Mouse (Mus musculus): ENCODE measurements around the gene Col17a1. TPM values are rescaled to one million over a fixed set of nuclear protein-coding genes. Genes with fewer than 3 reads are reported as not detected.
A peak's percentile ranks its signal among the peaks of the same experiment; 100 is the strongest.

Col17a1 gene
- under 1 TPM; 0.23 to 0.40 TPM for total RNA-seq (2021)
- long read RNA-seq, experiment 1: 0 reads
- long read RNA-seq, experiment 2: 0 reads

DNA sequence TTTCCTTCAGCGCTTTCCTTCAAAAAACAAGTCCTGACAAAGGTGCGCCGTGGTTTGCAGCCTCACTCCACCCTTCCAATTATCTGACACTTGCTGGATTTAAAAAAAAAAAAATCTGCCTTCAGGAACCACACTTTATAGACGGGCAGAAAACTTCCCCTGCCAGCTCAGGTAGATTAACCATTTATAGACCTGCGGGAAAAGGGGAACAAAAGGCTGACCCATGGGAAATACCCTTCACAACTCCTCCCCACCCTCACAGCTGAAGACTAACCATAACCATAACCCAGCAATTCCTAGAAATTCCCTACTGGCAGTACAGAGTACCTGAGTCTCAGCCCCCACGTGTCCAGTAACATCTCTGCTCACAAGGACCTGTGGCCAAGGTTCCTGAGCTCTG is at the start of gene Col17a1:
Col17a1 (minus strand) TSS at position 101 of the 400 bp plus-strand sequence.
- DNase-seq (ENCODE audit: low spot score in 2 of 2): no peak
- intact Hi-C loops (cut with DNase I): no loop called here

DNA sequence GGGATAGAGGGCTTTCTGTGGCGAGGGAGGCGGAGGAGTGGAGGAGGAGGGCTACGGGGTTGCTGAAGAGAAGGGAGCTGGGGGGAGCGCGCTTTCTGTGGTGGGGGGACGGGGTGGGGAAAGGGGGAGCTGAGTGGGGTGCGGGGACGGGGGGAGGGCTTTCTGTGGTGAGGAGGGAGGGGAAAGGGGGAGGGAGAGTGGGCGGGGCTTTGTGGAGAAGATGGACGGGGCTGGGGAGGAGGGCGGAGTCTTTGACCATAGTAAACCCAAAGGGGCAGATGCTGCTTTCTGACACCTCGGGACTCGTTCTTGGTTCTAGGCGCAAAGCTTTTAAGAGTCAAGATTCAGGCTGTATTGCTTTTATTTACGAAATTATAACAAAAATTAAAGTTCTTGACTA is 40.0 kb upstream of the Col17a1 start:
- DNase-seq (ENCODE audit: low spot score in 2 of 2): peak; percentile 43 to 58
- intact Hi-C loops (cut with DNase I): loop anchor here (2.0 to 5.0 kb wide), 2 partner anchors 151 to 225 kb away; no protein-coding TSS in a partner anchor

DNA sequence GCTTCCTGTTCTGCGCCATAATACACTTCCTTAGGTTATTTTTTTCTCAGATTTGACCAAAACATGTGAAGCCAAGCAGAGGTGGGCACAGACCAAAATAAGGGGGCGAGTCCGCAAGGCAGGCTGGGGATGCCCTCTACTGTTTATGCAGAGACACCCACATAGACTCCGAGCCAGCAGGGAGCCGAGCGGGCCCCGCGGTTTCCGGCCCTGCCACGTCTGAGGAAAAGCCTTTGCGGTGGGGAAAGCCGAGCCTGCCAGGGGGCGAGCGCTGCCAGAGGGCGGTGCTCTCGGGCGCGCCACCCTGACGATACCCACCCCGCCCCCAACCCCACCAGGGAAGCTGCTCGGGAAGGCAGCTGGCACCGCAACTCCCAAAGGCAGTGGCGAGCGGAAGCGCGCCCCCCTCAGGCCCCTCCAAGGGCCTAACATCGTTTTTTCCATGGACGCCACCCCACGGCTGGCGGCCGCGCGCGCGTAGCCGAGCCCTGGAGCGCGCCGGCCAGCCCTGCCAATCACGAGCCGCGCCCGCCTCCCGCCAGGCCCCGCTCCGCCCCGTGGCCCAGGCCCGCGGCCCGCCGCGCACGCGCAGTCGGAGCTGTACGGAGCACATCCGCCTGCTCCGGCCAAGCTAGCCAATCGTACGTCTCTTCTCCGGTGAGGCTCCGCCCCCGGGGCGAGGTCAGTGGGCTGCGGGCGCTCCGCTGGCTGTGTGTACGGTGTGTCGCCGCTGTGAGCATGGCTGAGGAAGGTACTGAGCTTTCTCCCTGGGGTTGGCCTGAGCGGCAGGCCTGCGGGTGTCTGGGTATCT is 39.4 kb upstream of the Col17a1 start, which contains the start of gene Sfr1:
Sfr1 (plus strand) TSS at position 612 of the 811 bp plus-strand sequence.
- intact Hi-C loops (cut with DNase I): loop anchor here (2.0 to 5.0 kb wide), 2 partner anchors 150 to 224 kb away; no protein-coding TSS in a partner anchor
- DNase-seq (ENCODE audit: low spot score in 2 of 2): peak; percentile 99

DNA sequence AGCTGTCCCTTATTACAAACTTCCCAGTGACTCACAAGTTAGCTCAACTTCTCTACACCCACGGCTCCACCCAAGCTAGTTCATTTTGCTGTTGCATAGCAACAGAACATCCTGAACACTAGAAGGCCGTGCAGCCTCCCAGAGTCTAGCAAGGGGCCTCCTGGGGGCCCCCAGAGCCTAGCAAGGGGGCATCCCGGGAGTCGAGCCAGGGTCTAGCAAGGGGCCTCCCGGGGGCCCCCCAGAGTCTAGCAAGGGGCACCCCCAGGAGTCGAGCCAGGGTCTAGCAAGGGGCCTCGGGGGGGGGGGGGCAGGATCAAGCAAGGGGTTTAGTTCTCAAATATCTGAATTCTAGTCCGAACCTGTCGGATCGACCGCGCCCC is 38.8 kb upstream of the Col17a1 start:
- peak; percentile 70 to 76 for DNase-seq (ENCODE audit: low spot score in 2 of 2)
- intact Hi-C loops (cut with DNase I): loop anchor here (2.0 to 5.0 kb wide), 2 partner anchors 150 to 223 kb away; no protein-coding TSS in a partner anchor

DNA sequence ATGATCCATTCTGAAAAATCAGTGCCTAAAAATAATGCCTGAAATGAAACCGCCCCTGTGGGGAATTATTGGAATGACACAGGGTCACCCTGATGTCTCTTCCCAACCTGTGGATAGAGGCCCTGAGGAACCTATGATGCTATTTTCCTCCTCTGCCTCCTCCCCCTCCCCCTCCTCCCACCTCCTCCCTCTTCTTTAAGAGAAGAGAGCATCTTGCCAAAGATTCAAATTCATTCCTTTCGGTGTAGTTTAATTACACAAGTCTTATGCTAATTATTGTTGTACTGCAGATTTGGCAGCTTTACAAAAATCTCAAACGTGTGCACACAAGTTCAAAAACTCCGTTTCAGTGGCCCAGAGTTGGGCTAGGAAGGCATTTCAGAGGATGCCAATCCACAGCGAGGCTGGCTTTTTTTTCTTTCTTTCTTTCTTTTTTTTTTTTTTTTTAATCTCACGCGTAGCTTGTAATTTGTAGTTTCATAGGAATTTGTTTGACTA is 33.8 kb upstream of the Col17a1 start:
- DNase-seq (ENCODE audit: low spot score in 2 of 2): peak in 1 of 2 experiments; percentile 13
- intact Hi-C loops (cut with DNase I): no loop called here

DNA sequence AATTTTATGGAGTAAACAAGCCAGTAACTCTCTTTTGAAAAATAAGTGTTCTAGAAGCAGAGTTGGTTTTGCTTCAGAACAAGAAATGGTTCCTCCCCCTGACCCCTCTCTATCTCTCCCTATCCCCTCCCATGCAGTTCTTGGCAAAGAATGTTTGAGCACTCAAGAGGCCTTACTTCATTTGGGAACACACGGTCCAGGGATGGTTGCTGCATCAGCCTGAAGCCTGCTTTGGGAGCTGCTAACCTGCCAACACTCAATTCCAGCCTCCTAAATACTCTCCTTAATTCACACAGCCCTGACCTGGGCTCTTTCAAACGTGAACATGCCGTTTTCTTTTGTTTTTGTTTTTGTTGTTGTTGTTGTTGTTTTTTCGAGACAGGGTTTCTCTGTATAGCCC is 33.0 kb upstream of the Col17a1 start:
- DNase-seq (ENCODE audit: low spot score in 2 of 2): no peak
- intact Hi-C loops (cut with DNase I): no loop called here

DNA sequence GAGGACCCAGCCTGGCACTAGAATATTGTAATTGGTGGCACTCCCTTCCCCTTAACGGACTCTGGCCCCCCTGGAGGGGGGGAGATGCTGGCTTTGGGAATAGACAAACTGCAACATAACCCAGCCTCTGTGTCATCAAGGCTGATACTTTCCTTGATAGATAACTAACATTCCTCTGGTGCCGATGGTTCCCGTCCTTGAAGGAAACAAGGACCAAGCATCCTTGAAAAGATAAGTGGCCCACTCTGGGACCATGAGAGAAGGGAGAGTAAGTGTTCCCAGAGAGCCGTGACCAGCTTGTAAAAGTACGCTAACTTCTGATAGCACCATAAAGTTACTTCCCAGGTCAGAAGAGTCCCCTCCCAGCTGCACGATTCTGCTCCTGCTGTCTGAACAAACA is 30.6 kb upstream of the Col17a1 start:
- intact Hi-C loops (cut with DNase I): no loop called here

DNA sequence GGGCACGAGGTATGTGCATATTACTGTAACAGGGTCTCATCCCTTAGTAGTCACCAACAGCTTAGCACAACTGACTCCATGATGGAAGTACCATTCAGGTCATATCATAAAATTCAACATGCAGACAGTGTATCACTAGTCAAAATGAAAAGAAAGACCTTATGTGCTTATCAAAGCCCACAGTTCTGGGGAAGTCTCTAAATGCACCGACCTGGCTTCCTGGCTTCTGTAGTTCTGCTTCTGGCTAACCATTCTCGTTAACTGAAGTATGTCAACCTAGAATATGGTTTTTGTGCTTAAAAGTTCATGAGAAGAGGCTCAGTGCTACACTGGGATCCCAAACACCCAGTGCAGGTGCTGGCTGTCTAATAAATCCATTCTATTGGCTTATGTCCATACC is 27.3 kb upstream of the Col17a1 start:
- intact Hi-C loops (cut with DNase I): no loop called here
- DNase-seq (ENCODE audit: low spot score in 2 of 2): no peak

More for the DNA sequence above, 30.6 kb upstream of the Col17a1 start:
- DNase-seq (ENCODE audit: low spot score in 2 of 2): no peak

DNA sequence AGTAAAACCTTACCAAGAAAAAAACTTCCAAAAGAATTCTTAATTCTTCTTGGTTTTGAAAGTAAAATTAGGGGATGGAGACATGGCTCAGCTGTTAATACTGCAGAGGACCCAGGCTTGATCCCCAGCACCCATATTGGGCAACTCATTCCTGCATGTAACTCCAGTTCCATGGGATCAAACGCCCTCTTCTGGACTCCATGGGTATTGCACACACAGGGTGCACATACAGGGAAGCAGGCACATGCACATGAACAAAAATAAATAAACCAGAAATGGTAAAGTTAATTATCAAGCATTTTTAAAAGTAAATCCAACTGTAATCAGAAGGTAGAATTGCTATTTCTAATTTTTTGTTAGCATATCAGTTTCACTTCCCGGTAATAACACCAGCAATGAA is 24.2 kb upstream of the Col17a1 start:
- intact Hi-C loops (cut with DNase I): no loop called here
- DNase-seq (ENCODE audit: low spot score in 2 of 2): no peak

DNA sequence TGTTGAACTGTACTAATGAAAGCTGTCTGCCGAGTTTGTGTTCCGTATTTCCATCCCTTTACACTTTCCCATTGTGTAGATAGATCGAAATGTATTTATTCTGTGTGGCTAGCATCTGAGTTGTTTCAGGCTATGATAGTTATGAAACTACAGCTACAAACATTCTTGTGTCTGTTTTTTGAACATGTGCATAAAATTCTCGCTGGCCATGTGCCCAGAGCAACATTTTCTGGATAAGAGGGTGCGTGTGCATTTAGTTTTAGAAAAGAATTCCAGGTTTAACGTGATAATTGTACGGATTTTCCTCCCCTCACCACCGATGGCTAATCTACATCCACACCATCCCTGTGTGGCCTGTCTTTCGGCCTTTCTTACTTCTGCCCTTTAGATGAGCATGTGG is 21.6 kb upstream of the Col17a1 start:
- peak; percentile 9 to 26 for DNase-seq (ENCODE audit: low spot score in 2 of 2)
- intact Hi-C loops (cut with DNase I): no loop called here

DNA sequence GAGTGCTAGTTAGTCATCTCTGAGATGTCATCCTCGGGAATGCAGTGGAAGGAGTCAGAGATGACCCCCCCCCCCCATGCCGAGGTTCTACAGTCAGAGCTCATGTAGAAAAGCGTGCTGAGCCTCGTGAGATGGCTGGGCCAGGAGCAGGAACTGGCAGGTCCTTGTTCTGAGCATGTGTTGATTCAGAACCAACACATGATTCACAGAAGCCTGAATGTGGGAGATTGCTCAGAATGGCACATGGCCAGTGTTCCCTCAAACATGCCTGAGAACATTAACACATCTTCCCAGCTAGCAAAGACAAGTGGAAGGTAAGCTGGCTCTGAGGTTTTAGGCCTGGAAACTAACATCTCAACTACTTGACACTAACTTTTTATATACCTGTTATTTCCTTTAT is 18.5 kb upstream of the Col17a1 start:
- intact Hi-C loops (cut with DNase I): no loop called here
- DNase-seq (ENCODE audit: low spot score in 2 of 2): peak; percentile 34 to 73

DNA sequence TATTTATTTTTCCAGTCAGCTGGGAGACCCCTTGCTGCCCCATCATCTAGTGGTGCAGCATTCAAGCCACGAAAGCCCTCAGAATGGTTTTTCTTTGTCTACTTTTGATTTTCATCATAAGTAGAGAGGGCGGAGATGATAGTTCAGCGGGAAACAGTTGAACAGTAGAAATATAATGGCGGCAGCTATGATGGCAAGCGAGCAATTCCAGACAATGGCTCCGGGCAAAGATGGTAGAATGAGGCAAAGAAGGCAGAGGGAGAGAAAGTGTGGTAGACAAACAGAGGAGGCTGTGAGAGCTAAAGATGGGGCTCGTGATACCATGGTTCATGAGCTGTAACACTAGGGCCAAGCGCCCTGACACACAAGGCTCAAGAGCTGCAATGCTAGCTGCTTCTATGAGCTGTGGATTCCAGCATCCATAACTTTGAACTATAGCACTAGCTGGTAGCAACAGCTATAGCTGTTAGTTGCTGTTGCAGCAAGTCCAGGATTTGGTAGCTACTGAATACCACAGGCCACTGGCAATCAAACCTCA is 13.9 kb upstream of the Col17a1 start:
- DNase-seq (ENCODE audit: low spot score in 2 of 2): no peak
- intact Hi-C loops (cut with DNase I): no loop called here

DNA sequence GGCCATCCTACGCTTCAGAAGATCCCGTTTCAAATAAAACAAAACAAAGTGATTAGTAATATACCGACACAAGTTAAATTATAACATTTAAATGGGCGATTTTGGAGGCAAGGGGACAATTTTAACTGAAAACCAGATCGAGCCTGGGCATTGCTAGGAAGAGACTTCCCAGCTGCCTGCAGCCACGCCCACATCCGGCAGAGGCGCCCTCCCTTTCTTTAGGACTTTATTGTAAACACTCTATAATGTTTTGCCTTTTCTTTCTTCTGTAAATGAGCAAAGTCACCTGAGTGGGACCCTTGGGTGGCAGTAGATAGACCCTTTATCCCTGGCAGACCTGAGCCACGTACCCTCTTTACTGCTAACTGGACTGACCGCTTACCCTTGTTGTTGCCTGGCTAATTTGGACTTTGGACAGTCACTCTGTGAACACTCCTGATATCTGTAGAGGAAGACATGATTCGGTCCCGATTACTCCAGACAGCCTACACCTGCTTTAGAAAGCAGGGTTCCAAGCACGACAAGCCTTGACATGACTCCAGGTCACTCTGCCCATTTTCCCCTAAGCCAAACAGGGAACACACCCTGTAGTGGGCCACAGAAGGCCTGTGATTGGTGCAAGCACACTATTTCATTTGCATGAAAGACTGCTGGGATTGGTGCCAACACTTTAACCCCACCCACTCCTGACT is 13.3 kb upstream of the Col17a1 start:
- DNase-seq (ENCODE audit: low spot score in 2 of 2): no peak
- intact Hi-C loops (cut with DNase I): no loop called here

DNA sequence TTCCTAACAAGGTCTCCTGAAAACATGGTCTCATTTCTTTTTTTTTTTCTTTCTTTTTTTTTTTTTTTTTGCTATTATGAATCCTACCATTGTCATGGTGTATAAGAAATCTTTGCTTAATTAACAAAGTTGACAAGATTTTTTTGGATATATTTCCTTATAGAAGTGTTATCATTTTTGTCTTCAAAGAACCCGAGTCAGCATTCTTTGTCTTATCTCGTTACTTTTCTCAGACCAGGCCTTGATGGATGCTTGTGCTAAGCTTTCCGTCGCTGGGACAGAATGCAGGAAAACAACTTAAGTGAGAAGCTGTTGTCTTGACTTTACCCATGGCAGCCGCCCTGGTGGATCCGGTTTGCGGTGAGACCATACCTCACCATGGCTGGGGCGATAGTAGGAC is 8.6 kb upstream of the Col17a1 start:
- intact Hi-C loops (cut with DNase I): no loop called here
- no peak for DNase-seq (ENCODE audit: low spot score in 2 of 2)

DNA sequence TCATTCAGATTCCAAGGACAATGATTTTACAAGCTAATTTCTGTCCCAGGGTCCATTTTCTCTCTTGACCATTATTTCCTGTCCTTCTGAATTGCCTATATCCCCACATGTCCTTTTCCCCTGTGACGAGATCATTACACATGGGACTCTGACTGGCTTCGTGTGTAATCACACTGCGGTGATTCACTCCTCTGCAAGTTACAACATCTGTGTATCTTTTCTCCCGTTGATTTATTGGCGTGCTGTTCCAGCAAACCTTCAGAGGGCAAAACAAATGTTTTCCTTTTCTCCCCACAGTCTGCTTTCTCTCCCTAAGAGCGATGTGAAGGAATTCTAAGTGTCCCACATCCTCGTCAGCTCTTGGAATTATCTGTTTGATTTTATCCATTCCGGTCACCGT is 7.8 kb upstream of the Col17a1 start:
- intact Hi-C loops (cut with DNase I): no loop called here
- DNase-seq (ENCODE audit: low spot score in 2 of 2): no peak

DNA sequence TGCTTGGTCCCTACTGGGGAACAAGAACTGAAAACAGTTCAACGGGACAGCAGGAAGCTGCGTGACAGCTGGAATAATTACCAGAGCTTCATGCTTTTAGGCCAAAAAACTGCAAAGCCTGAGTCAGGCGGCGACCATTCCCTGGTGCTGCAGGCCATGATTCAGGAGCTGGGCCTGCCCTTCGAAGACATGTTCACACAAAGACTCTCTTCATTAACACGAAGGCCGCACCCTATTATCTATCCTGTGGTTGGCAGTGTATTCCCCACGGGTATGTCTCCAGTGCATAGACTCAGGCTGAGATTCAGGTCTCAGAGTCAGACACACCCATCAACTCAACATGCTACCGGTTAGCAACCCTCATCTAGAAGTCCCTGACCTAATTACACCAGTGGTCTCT is 6.4 kb upstream of the Col17a1 start:
- DNase-seq (ENCODE audit: low spot score in 2 of 2): no peak
- intact Hi-C loops (cut with DNase I): no loop called here

DNA sequence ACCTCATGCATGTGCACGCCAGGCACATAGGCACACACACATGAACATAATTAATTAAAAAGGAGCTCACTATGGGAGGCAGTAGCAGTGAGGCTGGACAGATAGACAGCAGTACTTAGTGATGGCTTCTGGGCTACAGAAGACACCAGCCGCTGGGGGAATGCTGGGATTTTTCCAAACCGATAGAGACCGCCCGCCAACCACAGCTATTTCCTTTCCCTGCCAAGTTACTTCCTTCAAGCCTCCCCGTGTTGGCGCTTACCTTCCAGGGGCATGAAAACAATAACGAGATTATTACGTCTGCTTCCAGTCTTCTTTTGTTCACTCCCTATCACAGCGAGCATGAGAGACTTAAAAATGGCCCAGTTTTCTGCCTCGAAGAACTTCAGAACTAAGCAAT is 5.2 kb upstream of the Col17a1 start:
- no peak for DNase-seq (ENCODE audit: low spot score in 2 of 2)
- intact Hi-C loops (cut with DNase I): no loop called here

DNA sequence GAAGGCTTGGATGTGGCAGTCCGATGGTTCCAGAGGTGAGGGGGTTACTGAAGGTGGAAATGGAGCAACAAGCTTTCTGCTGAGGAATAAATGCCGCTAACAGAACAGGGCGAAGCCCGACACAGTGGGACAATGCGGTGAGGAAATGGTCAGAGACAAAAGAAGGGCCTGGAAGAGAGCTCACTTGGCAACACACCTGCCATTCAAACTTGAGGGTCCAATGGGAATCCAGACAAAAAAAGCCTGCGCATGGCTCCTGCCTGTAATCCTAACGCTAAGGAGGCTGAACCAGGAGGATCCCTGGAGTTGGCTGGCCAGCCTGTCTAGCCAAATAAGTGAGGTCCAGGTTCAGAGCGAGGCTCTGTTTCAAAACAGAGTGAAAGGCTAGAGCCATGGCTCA is 4.5 kb upstream of the Col17a1 start:
- DNase-seq (ENCODE audit: low spot score in 2 of 2): no peak
- intact Hi-C loops (cut with DNase I): no loop called here

DNA sequence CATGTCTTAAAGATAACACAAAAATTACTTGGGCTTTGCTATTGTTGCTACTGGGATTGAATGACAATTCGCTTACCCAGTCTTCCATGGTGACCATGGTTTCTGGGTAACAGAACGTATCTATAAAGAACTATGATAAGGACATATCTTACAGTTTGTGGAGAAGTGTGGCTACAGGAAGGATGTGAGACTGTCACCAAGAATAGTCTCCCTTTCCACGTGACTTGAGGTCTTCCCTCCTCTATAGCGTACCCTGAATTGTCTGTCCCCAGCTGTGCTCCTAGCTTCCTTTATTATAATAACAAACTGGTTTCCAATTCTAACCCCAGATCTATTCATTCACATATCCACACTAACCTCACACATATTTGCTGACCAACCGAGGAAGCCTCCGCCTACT is 3.8 kb upstream of the Col17a1 start:
- no peak for DNase-seq (ENCODE audit: low spot score in 2 of 2)
- intact Hi-C loops (cut with DNase I): no loop called here

DNA sequence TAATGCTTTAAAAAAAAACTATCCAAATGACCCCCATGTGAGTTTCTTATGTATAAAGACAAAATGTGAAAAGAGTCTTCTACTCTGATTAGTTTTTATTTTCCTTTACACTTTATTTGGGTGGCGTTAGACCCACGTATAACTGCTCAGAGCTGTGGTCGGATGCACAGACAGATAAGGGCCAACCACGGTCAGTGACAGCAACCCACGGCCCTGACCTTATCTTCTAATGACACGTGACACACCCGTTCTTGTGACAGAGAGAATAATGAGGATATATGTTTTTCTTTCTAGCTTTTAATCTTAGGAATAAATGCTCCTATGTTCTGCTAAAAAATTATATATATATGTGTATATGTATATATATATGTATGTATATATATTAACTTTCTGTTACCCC is 2.3 kb downstream of the Col17a1 start:
- intact Hi-C loops (cut with DNase I): no loop called here
- DNase-seq (ENCODE audit: low spot score in 2 of 2): no peak

Data from left cerebral cortex, postnatal 14 days (tissue).